Mouse (Mus musculus): Measurements from ENCODE around the gene Dolk.

Gene Dolk

GRCm38 (mm10) chr2:30250166-30251128 lies 35.7 kb downstream of the Dolk start:
- Histone ChIP-seq H3K27me3 (ENCODE audit: insufficient read depth, low read length) (no peaks in the 10 kb centered on the region), H3K9me3 (ENCODE audit: low read length) (no peaks in the 10 kb centered on the region), H3K36me3 (ENCODE audit: insufficient read depth, low read length) (peaks cover 36% of the 10 kb centered on the region), H3K4me1 (replicated peaks; ENCODE audit: low read depth, low read length) (peaks cover 75% of the 10 kb centered on the region), H3K4me3 (replicated peaks; ENCODE audit: low read length) (peak overlapping the region; percentile 39; the same call in 1 of the 2 replicates)
- TF ChIP-seq POU5F1 (IDR thresholded peaks at IDR 0.05; ENCODE audit: borderline replicate concordance, low read length), result no peak
- no peak for TF ChIP-seq CTCF (conservative IDR thresholded peaks at IDR 0.05; ENCODE audit: low read length)
- no peak for TF ChIP-seq NANOG (IDR thresholded peaks at IDR 0.05; ENCODE audit: borderline replicate concordance, low read length)

GRCm38 (mm10) chr2:30249182-30249581 lies 37.0 kb downstream of the Dolk start:
- Histone ChIP-seq H3K27me3 (ENCODE audit: insufficient read depth, low read length) (no peaks in the 10 kb centered on the region), H3K4me3 (replicated peaks; ENCODE audit: low read length) (no peak overlapping the region), H3K9me3 (ENCODE audit: low read length) (no peaks in the 10 kb centered on the region), H3K36me3 (ENCODE audit: insufficient read depth, low read length) (peaks cover 35% of the 10 kb centered on the region), H3K4me1 (replicated peaks; ENCODE audit: low read depth, low read length) (peaks cover 85% of the 10 kb centered on the region)
- TF ChIP-seq CTCF (conservative IDR thresholded peaks at IDR 0.05; ENCODE audit: low read length) (no peak), POU5F1 (IDR thresholded peaks at IDR 0.05; ENCODE audit: borderline replicate concordance, low read length) (no peak), NANOG (IDR thresholded peaks at IDR 0.05; ENCODE audit: borderline replicate concordance, low read length) (no peak)

- H3K9me3 ChIP-seq (ENCODE audit: low read length), result no peaks in the 10 kb centered on the region
- H3K36me3 ChIP-seq (ENCODE audit: insufficient read depth, low read length), result peaks cover 41% of the 10 kb centered on the region
- no peak overlapping the region for H3K4me3 ChIP-seq (replicated peaks; ENCODE audit: low read length)
- TF ChIP-seq CTCF (conservative IDR thresholded peaks at IDR 0.05; ENCODE audit: low read length), result no peak
- TF ChIP-seq POU5F1 (IDR thresholded peaks at IDR 0.05; ENCODE audit: borderline replicate concordance, low read length), result no peak
- no peak for TF ChIP-seq NANOG (IDR thresholded peaks at IDR 0.05; ENCODE audit: borderline replicate concordance, low read length)
- H3K4me1 ChIP-seq (replicated peaks; ENCODE audit: low read depth, low read length), result peaks cover 85% of the 10 kb centered on the region
- no peaks in the 10 kb centered on the region for H3K27me3 ChIP-seq (ENCODE audit: insufficient read depth, low read length)
Observed at GRCm38 (mm10) chr2:30247681-30248080, 38.5 kb downstream of the Dolk start.

- Histone ChIP-seq H3K36me3 (ENCODE audit: insufficient read depth, low read length) (peaks cover 41% of the 10 kb centered on the region), H3K27me3 (ENCODE audit: insufficient read depth, low read length) (no peaks in the 10 kb centered on the region), H3K4me3 (replicated peaks; ENCODE audit: low read length) (no peak overlapping the region), H3K9me3 (ENCODE audit: low read length) (no peaks in the 10 kb centered on the region), H3K4me1 (replicated peaks; ENCODE audit: low read depth, low read length) (peaks cover 85% of the 10 kb centered on the region)
- TF ChIP-seq CTCF (conservative IDR thresholded peaks at IDR 0.05; ENCODE audit: low read length), result no peak
- TF ChIP-seq POU5F1 (IDR thresholded peaks at IDR 0.05; ENCODE audit: borderline replicate concordance, low read length), result no peak
- no peak for TF ChIP-seq NANOG (IDR thresholded peaks at IDR 0.05; ENCODE audit: borderline replicate concordance, low read length)
Observed at GRCm38 (mm10) chr2:30247036-30247435, 39.1 kb downstream of the Dolk start.

GRCm38 (mm10) chr2:30244595-30245178 lies 41.4 kb downstream of the Dolk start:
- TF ChIP-seq NANOG (IDR thresholded peaks at IDR 0.05; ENCODE audit: borderline replicate concordance, low read length) (no peak), CTCF (conservative IDR thresholded peaks at IDR 0.05; ENCODE audit: low read length) (no peak), POU5F1 (IDR thresholded peaks at IDR 0.05; ENCODE audit: borderline replicate concordance, low read length) (no peak)
- Histone ChIP-seq H3K36me3 (ENCODE audit: insufficient read depth, low read length) (peaks cover 62% of the 10 kb centered on the region), H3K4me1 (replicated peaks; ENCODE audit: low read depth, low read length) (peaks cover 85% of the 10 kb centered on the region), H3K4me3 (replicated peaks; ENCODE audit: low read length) (no peak overlapping the region), H3K27me3 (ENCODE audit: insufficient read depth, low read length) (no peaks in the 10 kb centered on the region), H3K9me3 (ENCODE audit: low read length) (no peaks in the 10 kb centered on the region)

GRCm38 (mm10) chr2:30243391-30243790 lies 42.7 kb downstream of the Dolk start:
- TF ChIP-seq NANOG (IDR thresholded peaks at IDR 0.05; ENCODE audit: borderline replicate concordance, low read length), result no peak
- no peak for TF ChIP-seq CTCF (conservative IDR thresholded peaks at IDR 0.05; ENCODE audit: low read length)
- no peak for TF ChIP-seq POU5F1 (IDR thresholded peaks at IDR 0.05; ENCODE audit: borderline replicate concordance, low read length)
- H3K9me3 ChIP-seq (ENCODE audit: low read length), result no peaks in the 10 kb centered on the region
- peaks cover 88% of the 10 kb centered on the region for H3K4me1 ChIP-seq (replicated peaks; ENCODE audit: low read depth, low read length)
- 0 out of 2 replicates have a peak overlapping the region, but pooled peaks have one; percentile 21 for H3K4me3 ChIP-seq (replicated peaks; ENCODE audit: low read length)
- H3K27me3 ChIP-seq (ENCODE audit: insufficient read depth, low read length), result no peaks in the 10 kb centered on the region
- peaks cover 55% of the 10 kb centered on the region for H3K36me3 ChIP-seq (ENCODE audit: insufficient read depth, low read length)

- peak overlapping the region; percentile 21; the same call in 1 of the 2 replicates for H3K4me3 ChIP-seq (replicated peaks; ENCODE audit: low read length)
- H3K9me3 ChIP-seq (ENCODE audit: low read length), result no peaks in the 10 kb centered on the region
- TF ChIP-seq NANOG (IDR thresholded peaks at IDR 0.05; ENCODE audit: borderline replicate concordance, low read length), result no peak
- no peak for TF ChIP-seq CTCF (conservative IDR thresholded peaks at IDR 0.05; ENCODE audit: low read length)
- TF ChIP-seq POU5F1 (IDR thresholded peaks at IDR 0.05; ENCODE audit: borderline replicate concordance, low read length), result no peak
- H3K27me3 ChIP-seq (ENCODE audit: insufficient read depth, low read length), result no peaks in the 10 kb centered on the region
- peaks cover 48% of the 10 kb centered on the region for H3K36me3 ChIP-seq (ENCODE audit: insufficient read depth, low read length)
- H3K4me1 ChIP-seq (replicated peaks; ENCODE audit: low read depth, low read length), result peaks cover 87% of the 10 kb centered on the region
Observed at GRCm38 (mm10) chr2:30242509-30242908, 43.6 kb downstream of the Dolk start.

- H3K4me1 ChIP-seq (replicated peaks; ENCODE audit: low read depth, low read length), result peaks cover 82% of the 10 kb centered on the region
- H3K4me3 ChIP-seq (replicated peaks; ENCODE audit: low read length), result no peak within 1 kb of the TSS
- TF ChIP-seq CTCF (conservative IDR thresholded peaks at IDR 0.05; ENCODE audit: low read length) (no peak), POU5F1 (IDR thresholded peaks at IDR 0.05; ENCODE audit: borderline replicate concordance, low read length) (no peak), NANOG (IDR thresholded peaks at IDR 0.05; ENCODE audit: borderline replicate concordance, low read length) (no peak)
- H3K9me3 ChIP-seq (ENCODE audit: low read length), result peaks cover 15% of the 10 kb centered on the region
- H3K27me3 ChIP-seq (ENCODE audit: insufficient read depth, low read length), result no peaks in the 10 kb centered on the region
- H3K36me3 ChIP-seq (ENCODE audit: insufficient read depth, low read length), result peaks cover 49% of the 10 kb centered on the region
Observed at GRCm38 (mm10) chr2:30240267-30240666, 45.9 kb downstream of the Dolk start, which contains the start of gene Gm28035. Gm28035 (plus strand) TSS chr2:30240567.
